Mouse (Mus musculus): ENCODE results near the gene Lbhd2. TPM values are rescaled to one million over a fixed set of nuclear protein-coding genes. Genes with fewer than 3 reads are reported as not detected.

Gene Lbhd2
- 1 to 10 TPM; 1.2 to 1.9 TPM for total RNA-seq (2021)

- no peak for DNase-seq (ENCODE audit: low spot score in 2 of 2)
- intact Hi-C loops (cut with DNase I), result no loop called here
Observed at GRCm38 (mm10) chr12:111406622-111407021, at the start of gene Lbhd2. Gene Lbhd2 (plus strand): TSS chr12:111406809.

GRCm38 (mm10) chr12:111360671-111361070, 45.9 kb upstream of the Lbhd2 start:
- intact Hi-C loops (cut with DNase I), result no loop called here
- DNase-seq (ENCODE audit: low spot score in 2 of 2), result no peak

- intact Hi-C loops (cut with DNase I), result no loop called here
- no peak for DNase-seq (ENCODE audit: low spot score in 2 of 2)
Observed at GRCm38 (mm10) chr12:111361319-111362098, 45.1 kb upstream of the Lbhd2 start.

GRCm38 (mm10) chr12:111364234-111364633, 42.4 kb upstream of the Lbhd2 start:
- DNase-seq (ENCODE audit: low spot score in 2 of 2), result no peak
- intact Hi-C loops (cut with DNase I), result no loop called here

GRCm38 (mm10) chr12:111367065-111367464, 39.5 kb upstream of the Lbhd2 start:
- no peak for DNase-seq (ENCODE audit: low spot score in 2 of 2)
- intact Hi-C loops (cut with DNase I), result no loop called here

- intact Hi-C loops (cut with DNase I), result loop anchor here (5.0 kb wide), 1 partner anchor 38 kb away; no protein-coding TSS in a partner anchor
- DNase-seq (ENCODE audit: low spot score in 2 of 2), result no peak
Observed at GRCm38 (mm10) chr12:111370249-111370648, 36.4 kb upstream of the Lbhd2 start.

GRCm38 (mm10) chr12:111371905-111372304, 34.7 kb upstream of the Lbhd2 start:
- DNase-seq (ENCODE audit: low spot score in 2 of 2), result no peak
- intact Hi-C loops (cut with DNase I), result loop anchor here (5.0 kb wide), 1 partner anchor 40 kb away; no protein-coding TSS in a partner anchor

GRCm38 (mm10) chr12:111373411-111373810, 33.2 kb upstream of the Lbhd2 start:
- intact Hi-C loops (cut with DNase I), result loop anchor here (5.0 kb wide), 1 partner anchor 41 kb away; no protein-coding TSS in a partner anchor
- no peak for DNase-seq (ENCODE audit: low spot score in 2 of 2)

GRCm38 (mm10) chr12:111374727-111375126, 31.9 kb upstream of the Lbhd2 start:
- intact Hi-C loops (cut with DNase I), result loop anchor here (5.0 kb wide), 1 partner anchor 42 kb away; no protein-coding TSS in a partner anchor

GRCm38 (mm10) chr12:111375559-111375958, 31.1 kb upstream of the Lbhd2 start:
- DNase-seq (ENCODE audit: low spot score in 2 of 2), result no peak
- intact Hi-C loops (cut with DNase I), result no loop called here

More at GRCm38 (mm10) chr12:111374727-111375126, 31.9 kb upstream of the Lbhd2 start:
- DNase-seq (ENCODE audit: low spot score in 2 of 2), result no peak

GRCm38 (mm10) chr12:111376053-111376452, 30.6 kb upstream of the Lbhd2 start:
- intact Hi-C loops (cut with DNase I), result no loop called here
- no peak for DNase-seq (ENCODE audit: low spot score in 2 of 2)

GRCm38 (mm10) chr12:111376826-111377331, 29.7 kb upstream of the Lbhd2 start:
- intact Hi-C loops (cut with DNase I), result no loop called here
- DNase-seq (ENCODE audit: low spot score in 2 of 2), result peak in 1 of 2 experiments; percentile 42

- intact Hi-C loops (cut with DNase I), result no loop called here
- peak; percentile 97 to 98 for DNase-seq (ENCODE audit: low spot score in 2 of 2)
Observed at GRCm38 (mm10) chr12:111377376-111377973, 29.1 kb upstream of the Lbhd2 start, which contains the start of gene Cdc42bpb. Gene Cdc42bpb (minus strand): TSS chr12:111377718.

- intact Hi-C loops (cut with DNase I), result no loop called here
- DNase-seq (ENCODE audit: low spot score in 2 of 2), result no peak
Observed at GRCm38 (mm10) chr12:111377986-111378490, 28.6 kb upstream of the Lbhd2 start.

- intact Hi-C loops (cut with DNase I), result no loop called here
- no peak for DNase-seq (ENCODE audit: low spot score in 2 of 2)
Observed at GRCm38 (mm10) chr12:111378812-111379211, 27.8 kb upstream of the Lbhd2 start.

GRCm38 (mm10) chr12:111385883-111386641, 20.5 kb upstream of the Lbhd2 start:
- intact Hi-C loops (cut with DNase I), result no loop called here
- no peak for DNase-seq (ENCODE audit: low spot score in 2 of 2)

GRCm38 (mm10) chr12:111386642-111387120, 19.9 kb upstream of the Lbhd2 start:
- intact Hi-C loops (cut with DNase I), result no loop called here
- no peak for DNase-seq (ENCODE audit: low spot score in 2 of 2)

- no peak for DNase-seq (ENCODE audit: low spot score in 2 of 2)
- intact Hi-C loops (cut with DNase I), result no loop called here
Observed at GRCm38 (mm10) chr12:111387146-111387545, 19.5 kb upstream of the Lbhd2 start.

GRCm38 (mm10) chr12:111394008-111394407, 12.6 kb upstream of the Lbhd2 start:
- intact Hi-C loops (cut with DNase I), result no loop called here
- no peak for DNase-seq (ENCODE audit: low spot score in 2 of 2)
